Mouse (Mus musculus): ENCODE results near the gene Abraxas2. TPM values are rescaled to one million over a fixed set of nuclear protein-coding genes. Genes with fewer than 3 reads are reported as not detected.

Abraxas2 gene
- total and polyA plus RNA-seq, 3 experiments, result 9.8 to 21.3 (median 20.3) TPM

DNA sequence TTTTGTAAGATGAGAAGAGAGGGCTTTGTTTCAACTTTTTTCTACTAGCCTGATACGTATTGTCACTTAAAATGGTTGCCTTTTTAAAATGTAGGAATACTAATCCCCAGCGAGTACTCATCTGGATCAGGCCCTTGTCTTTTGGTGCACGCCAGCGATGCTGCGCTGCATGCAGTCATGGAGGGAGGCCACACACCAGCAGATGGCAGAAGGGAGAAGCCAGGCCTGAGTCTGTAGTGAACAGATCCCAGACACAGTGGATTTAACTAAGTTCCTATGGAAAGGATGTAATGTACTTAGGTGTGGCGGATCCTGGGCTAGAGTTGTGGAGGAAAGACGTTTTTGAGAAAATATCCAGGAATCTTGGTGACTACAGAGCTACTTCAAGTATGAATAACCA lies 25.0 kb downstream of the Abraxas2 start:
- H3K36me3 ChIP-seq (ENCODE audit: control insufficient read depth, insufficient read depth, low read length), result peaks cover 5% of the 10 kb centered on the region; the same call in 1 of the 2 replicates
- no peak overlapping the region for H3K27ac ChIP-seq
- H3K27me3 ChIP-seq (ENCODE audit: control insufficient read depth, insufficient read depth, low read length), result no peaks in the 10 kb centered on the region
- 0 out of 2 replicates have a peak, but pooled peaks cover 2% of the 10 kb centered on the region for H3K4me1 ChIP-seq (ENCODE audit: control insufficient read depth, insufficient read depth, low read length)
- no peak overlapping the region for H3K4me3 ChIP-seq
- 88% methylated on average over 7 of the region's 7 CpGs for WGBS
- no peak for DNase-seq
- H3K79me2 ChIP-seq (replicated peaks; ENCODE audit: control insufficient read depth, insufficient read depth, low read length), result no peaks in the 10 kb centered on the region
- no peak overlapping the region for H3K9ac ChIP-seq (ENCODE audit: low read depth, low read length)
- TF ChIP-seq CTCF (IDR thresholded peaks at IDR 0.05) (peak; percentile 55), POLR2A (IDR thresholded peaks at IDR 0.05; ENCODE audit: insufficient read depth, low read depth, low read length) (no peak), EP300 (IDR thresholded peaks at IDR 0.05; ENCODE audit: insufficient read depth, low read depth, low read length) (no peak)
- intact Hi-C loops (cut with DNase I), result loop anchor here (5.0 kb wide), 2 partner anchors 88 to 113 kb away; no protein-coding TSS in a partner anchor

DNA sequence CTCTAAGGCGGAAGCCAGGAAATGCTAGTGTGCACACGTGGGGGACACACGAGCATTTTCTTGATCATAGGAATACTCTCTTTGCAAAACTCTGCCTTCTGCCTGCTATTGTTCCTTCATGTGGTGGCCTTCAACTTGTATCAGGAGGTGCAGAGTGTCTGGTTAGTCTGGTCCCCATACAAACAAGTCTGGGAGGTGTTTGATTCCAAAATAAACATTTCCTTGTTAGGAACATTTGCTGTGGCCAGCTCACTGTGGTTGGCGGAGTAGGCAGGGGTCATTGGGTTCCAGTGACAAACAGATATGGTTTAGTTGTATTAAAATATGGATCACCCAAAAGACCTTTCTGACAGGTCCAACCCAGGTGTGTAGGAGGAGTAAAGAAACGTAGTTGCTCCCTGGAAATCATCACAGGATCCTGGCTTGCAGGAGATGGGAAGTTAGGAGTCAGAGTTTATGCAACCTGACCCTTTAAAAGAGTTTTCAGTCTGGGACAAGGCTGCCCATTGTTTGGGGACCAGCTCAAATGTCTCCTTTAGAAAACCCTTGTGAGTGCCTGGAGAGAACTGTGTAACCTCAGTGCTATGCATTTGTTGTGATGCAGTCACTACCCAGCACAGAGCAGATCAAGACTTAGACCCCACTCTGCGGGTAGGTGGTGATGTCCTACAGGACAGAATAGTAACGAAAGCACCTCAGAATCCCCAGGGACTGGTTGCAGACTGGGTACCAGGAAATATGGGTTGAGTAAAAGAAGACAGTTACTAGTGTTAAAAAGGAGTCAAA lies 28.2 kb downstream of the Abraxas2 start:
- no peak overlapping the region for H3K4me3 ChIP-seq
- intact Hi-C loops (cut with DNase I), result no loop called here
- DNase-seq, result no peak
- H3K36me3 ChIP-seq (ENCODE audit: control insufficient read depth, insufficient read depth, low read length), result no peaks in the 10 kb centered on the region
- H3K4me1 ChIP-seq (ENCODE audit: control insufficient read depth, insufficient read depth, low read length), result peaks cover 2% of the 10 kb centered on the region; the same call in 1 of the 2 replicates
- H3K27me3 ChIP-seq (ENCODE audit: control insufficient read depth, insufficient read depth, low read length), result no peaks in the 10 kb centered on the region
- H3K79me2 ChIP-seq (replicated peaks; ENCODE audit: control insufficient read depth, insufficient read depth, low read length), result no peaks in the 10 kb centered on the region
- WGBS, result 53% methylated on average over 7 of the region's 7 CpGs
- no peak for TF ChIP-seq EP300 (IDR thresholded peaks at IDR 0.05; ENCODE audit: insufficient read depth, low read depth, low read length)
- TF ChIP-seq CTCF (IDR thresholded peaks at IDR 0.05), result no peak
- no peak for TF ChIP-seq POLR2A (IDR thresholded peaks at IDR 0.05; ENCODE audit: insufficient read depth, low read depth, low read length)
- H3K9ac ChIP-seq (ENCODE audit: low read depth, low read length), result no peak overlapping the region
- H3K27ac ChIP-seq, result no peak overlapping the region

DNA sequence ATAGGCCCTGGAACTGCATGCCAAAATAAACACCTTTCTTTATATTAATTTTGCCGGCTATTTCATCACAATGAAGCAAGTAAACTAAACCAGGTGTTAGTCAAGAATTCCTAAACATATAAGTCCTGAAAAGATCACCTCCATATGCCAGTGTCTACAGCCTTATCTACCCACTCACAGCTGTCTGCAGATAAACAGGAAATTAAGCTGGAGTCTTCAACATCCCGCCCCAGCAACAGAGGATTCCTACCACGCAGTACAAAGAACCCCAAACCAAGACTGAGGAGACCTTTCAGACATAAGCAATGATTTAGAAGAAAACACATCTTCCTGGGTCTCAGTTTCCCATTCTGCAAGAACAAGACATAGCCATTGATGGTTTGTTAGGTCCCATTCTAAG lies 29.0 kb downstream of the Abraxas2 start:
- TF ChIP-seq POLR2A (IDR thresholded peaks at IDR 0.05; ENCODE audit: insufficient read depth, low read depth, low read length) (no peak), EP300 (IDR thresholded peaks at IDR 0.05; ENCODE audit: insufficient read depth, low read depth, low read length) (no peak), CTCF (IDR thresholded peaks at IDR 0.05) (no peak)
- H3K4me1 ChIP-seq (ENCODE audit: control insufficient read depth, insufficient read depth, low read length), result peaks cover 6% of the 10 kb centered on the region; the same call in 1 of the 2 replicates
- intact Hi-C loops (cut with DNase I), result no loop called here
- H3K27ac ChIP-seq, result no peak overlapping the region
- WGBS, result 34% methylated on average over 3 of the region's 3 CpGs
- no peak for DNase-seq
- H3K9ac ChIP-seq (ENCODE audit: low read depth, low read length), result no peak overlapping the region
- H3K4me3 ChIP-seq, result no peak overlapping the region
- no peaks in the 10 kb centered on the region for H3K27me3 ChIP-seq (ENCODE audit: control insufficient read depth, insufficient read depth, low read length)
- no peaks in the 10 kb centered on the region for H3K36me3 ChIP-seq (ENCODE audit: control insufficient read depth, insufficient read depth, low read length)
- H3K79me2 ChIP-seq (replicated peaks; ENCODE audit: control insufficient read depth, insufficient read depth, low read length), result no peaks in the 10 kb centered on the region

DNA sequence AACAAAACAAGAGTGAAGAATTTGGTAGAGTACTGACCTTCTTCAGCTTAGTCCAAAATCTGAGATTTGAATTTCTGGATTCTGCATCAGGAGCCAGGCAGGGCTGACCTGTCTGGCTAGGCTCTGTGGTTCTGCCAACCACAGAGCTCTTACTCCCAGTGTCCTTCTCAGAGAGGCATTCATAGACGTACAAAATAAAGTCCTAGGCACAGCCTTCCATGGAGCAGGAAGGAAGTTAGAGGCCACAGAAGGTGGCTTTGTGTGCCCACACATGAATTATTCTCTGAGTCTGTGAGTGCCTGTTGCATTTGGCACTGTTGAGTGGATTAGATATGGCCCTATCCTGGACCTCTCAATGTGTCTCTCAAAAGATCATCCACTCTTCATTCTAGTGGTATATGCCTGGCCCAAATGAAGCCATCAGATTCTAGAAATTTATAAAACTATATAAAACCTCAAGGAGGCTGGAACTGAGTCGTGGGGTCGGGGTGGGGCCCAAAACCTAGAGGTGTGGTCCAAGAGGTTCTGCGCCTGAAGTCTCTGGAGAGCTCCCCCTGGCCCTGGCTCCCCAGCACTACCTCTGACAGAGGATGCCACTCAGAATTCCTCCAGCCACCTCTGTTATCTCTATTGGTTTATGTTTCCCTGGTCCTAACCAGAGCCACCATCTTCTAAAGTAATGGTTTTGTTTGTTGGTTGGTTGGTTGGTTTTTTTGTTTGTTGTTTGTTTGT lies 29.7 kb downstream of the Abraxas2 start:
- WGBS, result 68% methylated on average over 4 of the region's 4 CpGs
- no peaks in the 10 kb centered on the region for H3K79me2 ChIP-seq (replicated peaks; ENCODE audit: control insufficient read depth, insufficient read depth, low read length)
- H3K4me3 ChIP-seq, result no peak overlapping the region
- DNase-seq, result peak in 1 of 2 experiments; percentile 3
- peaks cover 6% of the 10 kb centered on the region; the same call in 1 of the 2 replicates for H3K4me1 ChIP-seq (ENCODE audit: control insufficient read depth, insufficient read depth, low read length)
- H3K9ac ChIP-seq (ENCODE audit: low read depth, low read length), result no peak overlapping the region
- no peak for TF ChIP-seq EP300 (IDR thresholded peaks at IDR 0.05; ENCODE audit: insufficient read depth, low read depth, low read length)
- TF ChIP-seq POLR2A (IDR thresholded peaks at IDR 0.05; ENCODE audit: insufficient read depth, low read depth, low read length), result no peak
- TF ChIP-seq CTCF (IDR thresholded peaks at IDR 0.05), result no peak
- intact Hi-C loops (cut with DNase I), result no loop called here
- H3K27ac ChIP-seq, result no peak overlapping the region
- no peaks in the 10 kb centered on the region for H3K27me3 ChIP-seq (ENCODE audit: control insufficient read depth, insufficient read depth, low read length)
- no peaks in the 10 kb centered on the region for H3K36me3 ChIP-seq (ENCODE audit: control insufficient read depth, insufficient read depth, low read length)

DNA sequence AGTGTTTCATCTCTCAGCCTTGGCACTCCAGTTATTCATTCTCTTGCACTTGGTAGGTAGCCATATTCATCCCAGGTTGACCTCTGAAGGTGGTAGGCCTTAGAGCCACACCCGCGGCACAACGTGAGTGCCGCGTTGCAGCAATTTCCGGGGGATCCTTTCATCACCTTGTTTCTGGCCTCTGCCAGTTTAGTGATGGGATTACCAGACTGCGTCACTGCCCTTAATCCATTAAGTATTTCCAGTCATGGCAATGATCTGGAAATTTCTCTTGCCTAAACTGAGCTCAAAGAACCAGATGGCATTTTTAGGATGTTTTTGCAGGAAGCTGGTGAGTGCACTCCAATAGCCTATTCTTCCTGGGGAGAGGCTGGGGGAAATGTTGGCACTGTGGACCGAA lies 30.7 kb downstream of the Abraxas2 start:
- Histone ChIP-seq H3K27me3 (ENCODE audit: control insufficient read depth, insufficient read depth, low read length) (no peaks in the 10 kb centered on the region), H3K36me3 (ENCODE audit: control insufficient read depth, insufficient read depth, low read length) (no peaks in the 10 kb centered on the region), H3K9ac (ENCODE audit: low read depth, low read length) (no peak overlapping the region), H3K27ac (no peak overlapping the region), H3K4me3 (no peak overlapping the region), H3K79me2 (replicated peaks; ENCODE audit: control insufficient read depth, insufficient read depth, low read length) (no peaks in the 10 kb centered on the region), H3K4me1 (ENCODE audit: control insufficient read depth, insufficient read depth, low read length) (peaks cover 6% of the 10 kb centered on the region; the same call in 1 of the 2 replicates)
- intact Hi-C loops (cut with DNase I), result no loop called here
- DNase-seq, result peak in 1 of 2 experiments; percentile 8
- no peak for TF ChIP-seq EP300 (IDR thresholded peaks at IDR 0.05; ENCODE audit: insufficient read depth, low read depth, low read length)
- no peak for TF ChIP-seq CTCF (IDR thresholded peaks at IDR 0.05)
- no peak for TF ChIP-seq POLR2A (IDR thresholded peaks at IDR 0.05; ENCODE audit: insufficient read depth, low read depth, low read length)
- 94% methylated on average over 8 of the region's 8 CpGs for WGBS
